Mouse (Mus musculus) left cerebral cortex, adult 9 months (tissue): Measurements from ENCODE around the gene Trim16.
A peak's percentile ranks its signal among the peaks of the same experiment; 100 is the strongest.

Source experiments
- DNase-seq, 2 experiments: peaks; one replicate each; pipeline ENCODE4 v3.0.0; 2022; ENCODE audit warnings: low spot score in 2 of 2

The Trim16 gene

DNA sequence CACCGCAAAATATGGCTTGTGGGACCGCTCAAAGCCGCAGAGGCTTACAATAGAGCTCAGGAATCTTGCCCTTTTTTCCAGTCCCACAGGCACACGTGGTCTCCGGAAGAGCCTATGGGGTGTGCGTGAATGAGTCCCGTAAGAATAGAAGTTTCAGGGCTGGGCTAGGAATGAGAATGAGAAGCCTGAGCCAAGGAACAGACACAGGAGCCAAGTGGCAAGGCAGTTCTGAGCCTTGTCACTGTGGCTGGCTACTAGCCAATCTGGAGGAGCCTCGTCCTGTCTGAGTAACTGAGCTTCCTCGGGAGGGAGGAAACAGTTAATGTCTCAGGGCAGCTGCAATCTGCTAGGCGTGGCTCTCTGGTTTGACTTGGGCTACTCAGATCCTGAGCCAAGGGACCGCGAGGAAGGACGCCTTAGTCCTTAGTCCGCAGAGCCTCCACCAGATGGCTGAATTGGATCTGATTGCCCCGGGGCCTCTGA, at the start of gene Trim16:
Gene Trim16, plus strand, starts transcription at position 173 of the 483 bp plus-strand sequence.
- peak; percentile 5 to 30 for DNase-seq

DNA sequence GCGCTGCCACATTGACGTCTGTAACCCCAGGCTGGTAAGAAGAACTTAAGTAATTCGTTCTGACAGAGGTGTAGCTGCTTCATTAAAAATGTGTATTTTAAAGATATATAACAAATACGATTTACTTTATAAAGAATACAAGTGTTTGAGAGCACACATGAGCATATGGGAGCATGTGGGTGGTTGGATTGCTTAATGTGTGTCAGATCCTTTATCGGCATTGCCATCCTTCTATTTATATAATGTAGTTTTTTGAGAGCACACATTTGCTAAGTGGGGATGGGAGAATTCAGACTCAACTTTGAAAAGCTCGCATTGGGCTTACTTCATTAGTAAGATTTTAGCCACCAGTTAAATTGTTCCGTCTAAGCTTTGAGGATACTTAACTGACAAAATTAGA, 43.5 kb upstream of the Trim16 start:
- DNase-seq: peak in 1 of 2 experiments; percentile 22

DNA sequence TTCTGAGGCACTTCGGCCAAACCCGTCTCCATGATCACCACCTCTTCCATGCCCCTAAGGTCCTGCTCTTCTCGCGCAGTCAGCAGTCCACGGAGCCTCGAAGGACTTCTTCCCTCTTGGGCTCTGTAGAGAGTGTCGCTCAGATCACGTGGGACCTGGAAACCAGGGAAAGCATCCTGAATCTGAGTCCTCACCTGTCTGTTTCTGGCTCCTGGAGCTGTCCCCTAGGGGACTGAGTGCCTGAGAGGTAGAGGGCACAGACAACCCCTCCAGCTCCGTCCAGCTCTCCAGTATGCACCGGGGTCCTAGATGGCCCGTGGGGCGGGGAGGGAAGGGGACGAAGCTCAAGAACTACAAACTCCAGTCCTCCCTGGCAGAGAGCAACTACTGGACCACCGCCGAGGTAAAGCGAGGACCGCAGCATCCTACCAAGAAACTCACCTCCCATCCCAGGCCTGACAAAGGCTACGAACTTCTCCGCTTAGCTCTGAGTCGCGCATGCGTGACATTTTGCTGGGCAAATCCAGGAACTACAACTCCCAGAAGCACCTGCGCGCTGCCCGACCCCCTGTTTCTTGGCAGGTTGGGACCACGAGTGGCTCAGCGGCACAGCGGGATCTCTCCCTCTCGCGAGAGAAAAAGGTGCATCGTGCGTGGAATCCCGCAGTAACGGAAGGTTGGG, 31.0 kb upstream of the Trim16 start, which contains the start of gene Zfp286:
Gene Zfp286, minus strand, starts transcription at position 528 of the 682 bp plus-strand sequence.
- DNase-seq: peak; percentile 84 to 95

DNA sequence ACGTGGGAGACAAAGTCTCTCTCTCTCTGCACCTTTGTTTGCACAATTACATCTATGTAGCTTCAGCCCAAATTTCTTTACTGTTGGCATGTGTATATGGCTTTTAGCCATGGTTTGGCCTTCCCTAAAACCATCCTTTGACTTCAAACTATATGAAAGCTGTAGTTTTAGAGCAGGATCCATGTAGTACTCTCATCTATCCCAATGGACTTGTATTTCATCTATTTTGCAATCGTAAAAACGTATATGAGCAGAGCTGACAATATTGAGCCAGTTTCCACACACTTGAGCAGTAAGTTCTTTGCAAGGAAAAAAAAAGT, 30.5 kb upstream of the Trim16 start:
- no peak for DNase-seq

DNA sequence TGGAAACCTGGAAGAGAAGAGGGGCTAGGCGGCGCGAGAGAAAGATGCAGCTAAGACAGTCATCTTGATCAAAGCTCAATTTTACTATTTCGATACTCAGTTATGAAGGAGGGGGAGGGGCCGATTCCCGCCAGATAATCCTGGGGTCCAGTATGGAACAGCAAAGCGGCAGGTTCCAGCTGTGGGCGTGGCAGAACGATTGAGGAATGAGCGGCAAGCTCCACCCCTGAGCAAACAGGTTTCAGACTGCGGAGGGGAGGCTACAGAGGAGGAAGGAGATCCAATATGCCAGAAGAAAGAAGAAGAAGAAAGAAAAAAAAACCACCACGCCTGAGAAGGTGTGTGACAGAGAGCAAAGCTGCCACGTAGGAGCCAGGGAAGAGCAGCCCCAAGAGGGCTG, 15.9 kb upstream of the Trim16 start:
- no peak for DNase-seq

DNA sequence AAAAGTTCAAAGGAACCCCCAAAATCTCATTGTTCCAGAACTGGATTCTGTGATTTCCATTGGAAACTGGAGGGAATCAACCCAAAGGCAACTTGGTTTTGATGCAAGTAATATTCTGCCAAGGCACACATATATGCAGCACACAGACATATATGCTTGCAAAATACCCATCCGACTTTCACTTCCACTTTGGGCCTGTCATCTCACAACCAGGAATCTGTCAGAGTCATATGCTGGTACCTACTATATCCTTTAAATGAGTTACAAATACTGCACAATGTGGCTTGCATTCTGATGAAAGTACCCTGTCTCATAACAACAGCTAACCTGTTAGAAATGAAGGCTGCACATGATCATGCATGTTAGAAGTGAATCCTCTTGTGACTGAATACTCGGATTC, 12.1 kb upstream of the Trim16 start:
- DNase-seq: no peak

DNA sequence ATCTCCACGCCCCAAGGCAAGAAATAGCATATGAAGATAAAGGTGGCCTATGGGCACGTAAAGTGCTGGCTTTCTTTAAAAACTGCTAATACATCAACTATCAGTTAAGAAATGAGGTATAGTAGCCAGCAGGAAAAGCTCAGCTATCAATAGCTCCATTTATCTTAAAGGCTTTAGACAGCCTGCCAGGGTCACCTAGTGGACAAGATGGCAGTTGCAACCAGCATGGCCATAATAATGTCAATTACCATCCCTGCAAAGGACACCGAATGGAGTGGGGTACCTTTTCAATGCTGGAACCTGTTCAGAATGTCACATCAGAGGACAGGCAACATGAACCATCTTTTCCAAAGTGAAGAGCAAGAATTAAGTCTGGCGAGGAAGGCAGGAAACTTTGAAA, 10.8 kb upstream of the Trim16 start:
- no peak for DNase-seq

DNA sequence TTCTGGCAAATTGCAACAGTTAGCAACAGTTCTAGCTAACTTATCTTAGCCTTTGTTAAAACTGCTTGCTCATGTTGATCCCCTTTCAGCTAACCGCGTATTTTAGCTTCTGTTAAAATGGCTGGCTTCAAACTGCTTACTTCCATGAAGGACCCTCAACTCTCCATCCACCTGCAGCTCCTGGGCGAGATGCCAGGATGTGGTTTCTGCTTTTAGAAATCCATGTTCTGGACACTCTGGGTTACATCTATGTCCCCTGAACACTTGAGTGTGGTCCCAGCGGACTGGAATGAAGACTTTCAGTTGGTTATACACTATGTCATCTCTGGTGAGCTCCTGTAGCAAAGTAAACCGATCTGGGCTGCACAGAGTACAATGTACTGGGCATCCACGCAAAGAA, 7.8 kb upstream of the Trim16 start:
- DNase-seq: no peak

DNA sequence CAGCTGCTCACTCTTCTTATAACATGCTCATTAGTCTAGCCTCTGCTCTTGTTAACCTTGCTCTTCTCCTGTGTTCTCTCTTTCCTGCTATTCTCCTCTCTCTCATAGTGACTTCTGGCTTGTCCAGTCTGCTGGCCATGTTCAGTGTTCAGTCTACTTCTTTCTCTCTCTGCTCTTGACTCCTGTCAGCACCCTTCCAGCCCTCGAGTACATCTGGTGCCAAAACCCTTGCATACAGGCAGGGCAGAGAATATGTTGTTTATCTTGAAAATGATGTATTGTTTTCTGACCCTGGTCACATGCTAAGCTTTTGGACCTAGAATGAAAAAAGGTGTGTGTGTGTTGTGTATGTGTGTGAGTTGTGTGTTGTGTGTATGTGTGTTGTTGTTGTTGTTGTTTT, 6.5 kb upstream of the Trim16 start:
- DNase-seq: no peak

DNA sequence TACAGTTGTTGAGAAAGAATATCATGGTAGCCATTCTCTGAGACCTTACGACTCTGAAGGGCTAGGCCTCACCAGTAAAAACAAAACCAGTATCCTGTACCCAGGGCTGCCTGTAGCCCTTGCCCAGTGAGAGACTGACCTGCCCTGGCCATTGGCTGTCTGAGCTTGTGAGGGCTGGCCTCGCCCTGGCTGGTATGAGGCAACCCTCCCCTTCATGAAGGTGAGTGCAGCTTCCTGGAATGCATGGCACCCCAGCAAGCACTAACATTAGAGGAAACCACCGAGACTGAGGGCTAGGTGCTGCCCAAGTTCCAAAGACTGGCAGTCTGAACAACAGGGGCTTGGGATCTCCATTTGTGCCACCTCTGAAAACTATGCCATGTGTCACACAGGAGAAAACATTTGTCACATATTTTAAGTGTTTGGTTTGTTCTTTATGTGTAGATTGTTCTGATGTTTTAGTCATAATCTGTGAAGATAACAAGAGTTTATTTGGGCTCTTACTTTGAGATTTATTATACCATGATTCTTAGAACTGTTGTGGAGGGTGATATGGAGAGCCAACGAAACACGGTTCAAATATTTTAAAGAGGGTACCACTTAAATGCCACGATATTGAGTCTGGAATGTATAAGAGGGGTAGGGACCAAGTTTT, 5.9 kb upstream of the Trim16 start:
- no peak for DNase-seq

DNA sequence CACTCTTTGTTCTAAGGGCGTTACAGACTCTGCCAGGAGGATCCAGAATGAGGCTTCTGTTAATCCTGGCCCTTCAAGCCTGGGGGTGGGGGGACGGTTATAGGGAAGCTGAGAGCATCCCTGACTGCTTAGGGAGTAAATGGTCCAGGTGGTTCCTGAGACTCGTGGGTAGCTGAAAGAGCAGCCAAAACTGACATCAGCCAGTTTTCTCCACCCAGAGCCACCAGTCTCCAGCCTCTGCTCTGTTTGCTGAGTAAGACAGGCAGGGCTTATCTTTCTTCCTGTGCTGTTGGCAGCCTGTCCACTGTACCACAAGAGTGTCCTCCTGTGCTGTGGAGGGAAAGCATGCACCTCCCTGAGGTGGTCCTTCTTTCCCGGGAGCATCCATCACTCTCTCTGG, 5.4 kb upstream of the Trim16 start:
- DNase-seq: no peak

DNA sequence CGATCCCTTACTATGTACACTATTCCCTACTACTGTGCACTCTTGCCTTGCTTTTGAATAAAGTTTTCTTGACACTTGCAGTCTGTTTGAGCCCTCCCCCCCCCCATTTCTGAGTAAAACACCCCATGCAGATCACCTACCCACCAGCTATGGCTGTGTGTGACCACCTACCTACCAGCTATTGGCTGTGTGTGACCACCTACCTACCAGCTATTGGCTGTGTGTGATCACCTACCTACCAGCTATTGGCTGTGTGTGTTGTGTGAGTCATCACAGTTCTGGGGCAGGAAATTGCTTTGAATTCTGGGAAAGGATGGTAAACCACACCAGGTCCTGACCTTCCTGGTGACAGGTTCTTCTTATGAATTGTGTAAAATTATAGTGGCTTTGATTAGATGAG, 4.6 kb upstream of the Trim16 start:
- DNase-seq: no peak

DNA sequence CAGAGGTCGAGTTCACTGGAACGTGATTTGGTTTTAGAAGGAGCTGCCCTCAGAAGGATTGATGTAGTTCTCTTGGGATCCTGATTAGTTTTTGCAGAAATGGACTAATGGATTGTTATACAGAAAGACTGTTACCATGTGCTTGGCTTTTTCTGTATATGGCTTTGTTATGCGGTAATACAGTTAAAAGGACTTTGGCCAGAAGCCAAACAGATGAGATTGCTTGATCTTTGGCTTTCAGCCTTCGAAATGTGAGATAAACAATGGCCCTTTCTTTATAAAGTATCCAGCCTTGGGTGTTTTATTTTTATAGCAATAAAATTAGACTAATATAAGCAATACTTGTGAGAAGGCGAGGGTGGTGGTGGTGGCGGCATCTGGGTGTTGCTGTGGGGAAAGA, 3.4 kb upstream of the Trim16 start:
- no peak for DNase-seq

DNA sequence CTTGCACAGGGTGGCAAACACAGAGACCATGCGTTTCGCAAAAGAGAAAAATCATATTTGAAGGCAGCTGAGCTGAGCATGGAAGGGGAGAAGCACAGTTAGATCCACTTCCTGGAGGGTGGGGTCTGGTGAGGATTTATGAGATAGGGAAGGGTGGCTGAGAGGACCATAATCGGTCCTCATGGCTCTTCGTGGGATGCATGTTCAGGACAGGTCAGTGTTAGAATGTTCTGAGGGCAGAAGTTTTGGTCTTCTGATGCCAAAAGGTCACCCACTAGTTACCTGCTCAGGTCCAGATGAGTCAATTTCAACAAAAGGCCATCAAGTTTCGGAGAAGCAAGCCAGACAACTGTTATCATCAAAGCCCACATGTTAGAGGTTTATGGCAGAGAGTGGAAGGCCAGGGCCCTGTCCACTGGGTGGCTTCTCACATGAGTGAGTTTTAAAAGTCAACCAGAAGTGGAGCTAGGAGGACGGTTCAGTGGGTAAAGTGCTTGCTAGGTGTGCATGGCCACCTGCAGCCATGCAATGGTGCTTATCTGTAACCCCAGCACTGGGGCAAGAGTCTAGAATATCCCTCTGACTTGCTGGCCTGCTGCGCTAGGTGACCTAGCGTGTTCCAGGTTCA, 858 bp upstream of the Trim16 start:
- DNase-seq: no peak

DNA sequence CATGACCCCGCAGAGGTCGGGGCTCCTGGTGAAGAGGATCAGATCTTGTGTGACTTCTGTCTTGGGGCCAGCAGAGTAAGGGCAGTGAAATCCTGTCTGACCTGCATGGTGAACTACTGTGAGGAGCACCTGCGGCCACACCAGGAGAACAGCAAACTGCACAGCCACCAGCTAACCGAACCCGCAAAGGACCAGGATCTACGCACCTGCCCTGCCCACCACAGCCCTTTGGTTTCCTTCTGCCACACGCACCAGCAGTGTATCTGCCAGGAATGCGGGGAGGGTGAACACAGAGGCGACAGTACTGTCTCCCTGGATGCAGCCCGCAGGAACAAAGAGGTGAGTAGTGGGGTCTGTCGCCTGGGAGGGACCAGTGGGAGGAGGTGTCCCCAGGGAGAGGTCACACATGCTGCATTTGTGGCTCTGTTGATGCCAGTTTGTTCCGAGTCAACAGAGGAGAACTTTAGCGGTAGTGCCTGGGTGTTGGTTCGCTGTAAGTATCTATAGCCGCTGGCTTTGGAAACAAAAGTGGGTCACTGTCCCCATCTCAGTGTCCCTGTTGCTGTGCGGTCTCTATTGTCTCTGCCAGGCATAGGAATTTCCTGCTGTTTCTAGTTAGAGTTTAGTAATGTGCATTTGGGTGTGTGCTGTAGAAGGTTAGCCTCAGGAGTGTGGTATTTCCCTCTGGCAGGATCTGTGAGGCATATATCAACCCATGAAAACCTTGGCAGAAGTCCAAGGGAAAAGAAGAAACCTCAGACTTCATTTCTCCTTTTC, 818 bp downstream of the Trim16 start:
- DNase-seq: no peak

DNA sequence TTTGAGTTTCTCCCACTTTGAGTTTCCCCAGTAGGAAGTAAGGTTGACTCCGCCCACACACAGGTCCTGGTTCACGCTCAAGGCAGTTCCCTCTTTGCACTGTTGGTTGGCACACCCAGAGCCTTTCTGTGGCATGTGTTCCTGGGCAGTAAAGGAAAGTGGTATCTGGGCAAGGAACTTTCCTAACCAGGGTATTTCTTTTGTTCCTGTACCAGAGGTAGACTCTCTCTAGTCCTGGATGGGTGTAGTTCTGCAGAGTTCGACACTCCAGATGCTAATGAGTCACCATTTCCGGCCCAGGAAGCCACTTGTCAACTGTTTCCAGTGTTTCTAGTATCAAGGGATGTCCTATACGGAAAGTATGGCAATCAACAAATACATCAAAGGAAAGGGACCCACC, 1.9 kb downstream of the Trim16 start:
- no peak for DNase-seq

DNA sequence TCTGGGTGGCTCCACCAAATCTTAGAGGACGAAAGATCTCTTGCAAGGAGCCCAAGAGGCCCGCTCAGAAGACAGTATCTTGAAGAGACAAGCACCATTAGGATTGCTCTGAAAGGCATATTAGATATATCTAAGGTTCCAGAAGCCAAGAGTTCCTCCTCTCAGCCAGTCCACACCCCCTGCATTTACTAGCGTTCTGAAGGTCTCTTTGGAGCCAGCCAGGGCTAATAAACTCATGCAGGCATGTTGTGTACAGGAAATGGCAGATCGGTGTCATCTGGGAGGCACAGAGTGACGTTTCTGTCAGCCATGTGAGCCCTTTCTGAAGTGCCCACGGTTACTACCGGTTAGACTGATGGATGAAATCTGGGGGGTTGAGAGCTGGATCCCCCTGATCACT, 4.2 kb downstream of the Trim16 start:
- DNase-seq: no peak

DNA sequence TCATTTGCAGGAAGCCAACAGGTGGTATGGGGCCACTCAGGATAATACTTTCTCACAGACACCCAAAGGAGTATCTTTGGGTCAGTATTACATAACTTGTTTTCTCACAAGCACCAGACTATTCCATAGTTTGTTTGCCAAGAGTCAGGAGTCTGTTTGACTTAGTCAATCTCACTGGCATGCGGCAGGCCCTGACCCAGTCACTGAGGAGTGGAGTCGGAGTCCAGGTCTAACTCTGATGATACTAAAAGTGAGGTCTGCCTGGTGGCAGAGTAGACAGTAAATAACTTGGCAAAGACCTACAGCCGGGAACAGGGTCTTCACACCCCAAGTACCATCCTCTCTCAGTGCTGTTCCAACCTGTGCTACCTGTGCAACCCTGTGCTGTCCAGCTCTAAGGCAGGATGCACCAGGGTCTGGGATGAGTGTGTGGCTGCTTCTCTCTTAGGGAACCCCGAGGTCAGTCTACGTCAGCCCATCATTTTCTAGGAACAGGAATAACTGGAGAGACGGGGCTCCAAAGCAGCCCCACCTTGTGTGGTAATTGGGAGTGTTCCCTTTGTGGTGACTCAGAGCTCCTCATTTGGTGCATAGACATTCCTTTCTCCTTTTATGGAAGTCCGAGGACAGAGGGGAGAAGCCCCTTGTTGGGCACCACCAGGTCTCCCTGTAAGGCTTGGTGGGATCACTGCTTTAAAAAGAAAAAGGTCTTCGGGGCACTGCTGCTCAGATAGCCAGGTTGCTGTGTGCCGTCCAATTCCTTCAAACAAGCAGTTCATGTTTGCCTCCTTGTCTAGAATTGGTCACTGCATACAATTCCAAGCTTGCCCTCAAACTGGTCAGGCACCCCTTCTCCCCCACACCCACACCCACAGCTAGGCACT, 5.4 kb downstream of the Trim16 start:
- DNase-seq: no peak

DNA sequence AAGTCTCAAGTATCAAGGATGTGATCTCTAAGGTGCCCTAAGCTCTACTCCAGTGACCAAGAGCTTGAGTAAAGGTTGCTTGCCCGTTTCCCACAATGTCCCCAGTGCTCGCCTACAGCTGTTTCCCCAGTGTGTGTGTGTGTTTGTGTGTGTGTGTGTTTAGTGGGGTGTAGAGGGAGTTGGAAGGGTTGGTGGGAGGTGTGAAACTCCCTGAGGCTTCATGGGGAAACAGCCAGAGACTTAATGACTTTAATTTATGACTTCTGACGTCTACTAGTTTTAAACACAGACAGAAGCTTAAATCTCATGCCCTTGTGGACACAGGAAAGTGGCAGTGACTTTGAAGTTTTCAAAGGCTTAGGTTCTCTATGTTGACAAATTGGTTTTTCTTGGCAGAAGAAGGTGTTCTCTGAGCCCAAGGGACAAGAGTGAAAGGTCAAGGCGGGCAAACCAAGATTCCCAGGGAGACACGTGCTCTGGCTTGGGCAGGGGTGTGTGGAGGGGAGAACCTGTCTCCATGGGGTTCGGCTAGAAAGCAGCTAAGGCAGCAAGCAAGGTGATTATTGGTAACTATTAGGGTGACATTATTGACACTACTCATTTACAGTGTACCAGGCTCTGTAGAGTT, 6.2 kb downstream of the Trim16 start:
- no peak for DNase-seq

DNA sequence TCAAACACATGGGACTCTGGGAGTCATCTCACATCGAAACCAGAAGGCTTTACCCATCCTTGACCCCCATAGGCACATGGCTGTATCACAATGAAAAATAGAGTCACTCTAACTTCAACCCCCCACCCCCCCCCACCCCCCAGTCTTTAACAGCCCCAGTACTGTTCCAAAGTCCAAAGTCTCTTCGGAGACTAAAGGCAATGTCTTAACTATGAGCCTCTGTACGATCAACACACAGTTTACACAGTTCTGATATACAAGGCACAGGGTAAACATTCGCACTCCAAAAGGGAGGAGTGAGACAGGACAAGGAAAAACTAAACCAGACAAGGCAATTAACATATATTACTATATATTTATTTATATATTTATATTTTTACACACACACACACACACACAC, 7.1 kb downstream of the Trim16 start:
- no peak for DNase-seq

DNA sequence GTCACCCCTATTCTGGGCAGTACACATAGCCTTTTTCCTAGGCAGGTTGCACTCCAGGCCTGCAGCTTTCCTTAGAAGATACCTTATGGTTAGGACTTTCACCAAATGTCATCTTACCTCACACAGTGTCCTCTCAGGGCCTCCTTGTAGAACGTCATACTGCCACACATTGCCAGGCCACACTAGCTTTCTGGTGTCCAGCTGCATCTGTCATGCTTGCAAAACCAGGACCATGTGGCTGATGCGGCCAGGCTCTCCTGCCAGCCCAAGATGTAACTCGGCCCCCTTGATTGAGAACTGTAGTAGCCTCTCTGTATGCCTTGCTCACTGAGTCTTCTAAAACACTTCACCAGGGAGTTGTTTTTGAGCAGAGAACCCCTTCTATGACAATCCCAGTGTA, 7.9 kb downstream of the Trim16 start:
- no peak for DNase-seq
